Mouse (Mus musculus) heart, postnatal 25 days (tissue): ENCODE measurements around the gene Tmem169. TPM values are rescaled to one million over a fixed set of nuclear protein-coding genes. Genes with fewer than 3 reads are reported as not detected.
"Not testable (repeated sequence)": the region's sequence is repeated elsewhere in the genome, so short reads cannot be mapped to it uniquely, and the experiment has no call there.

Experiments
- DNase-seq: peaks from one replicate; pipeline ENCODE4 v3.0.0; 2022; ENCODE audit warnings: low spot score
- intact Hi-C: fragments of 180-260 bp; cut with DNase I; formaldehyde crosslinking; loops from one replicate; pipeline ENCODE4 v1.15.1; 2025
- total RNA-seq, 2 experiments: library from RNA; stranded (reverse); gene quantifications; 2 replicates each; pipeline ENCODE4 v1.2.3; 2021

Tmem169 gene
- not detected for total RNA-seq

GRCm38 (mm10) chr1:72283992-72284485 is at the start of gene Tmem169, which contains the start of gene Pecr:
TSS of gene Tmem169 (plus strand) at chr1:72284369.
TSS of gene Pecr (minus strand) at chr1:72284314.
- peak; percentile 82 for DNase-seq
- intact Hi-C loops = no loop called here

- intact Hi-C loops = loop anchor here (5.0 kb wide), 1 partner anchor 71 kb away; the partner anchor contains the start of gene Xrcc5
- DNase-seq = peak; percentile 56
These were observed 47.7 kb upstream of the Tmem169 start for GRCm38 (mm10) chr1:72236363-72237006.

GRCm38 (mm10) chr1:72237007-72237775 is 47.0 kb upstream of the Tmem169 start:
- intact Hi-C loops = loop anchor here (5.0 kb wide), 1 partner anchor 70 kb away; the partner anchor contains the start of gene Xrcc5

GRCm38 (mm10) chr1:72238016-72238580 is 46.1 kb upstream of the Tmem169 start:
- DNase-seq = no peak
- intact Hi-C loops = loop anchor here (5.0 kb wide), 1 partner anchor 69 kb away; the partner anchor contains the start of gene Xrcc5

More at GRCm38 (mm10) chr1:72237007-72237775, 47.0 kb upstream of the Tmem169 start:
- no peak for DNase-seq

- intact Hi-C loops = loop anchor here (5.0 kb wide), 1 partner anchor 68 kb away; the partner anchor contains the start of gene Xrcc5
- DNase-seq = not testable (repeated sequence)
These were observed 45.1 kb upstream of the Tmem169 start for GRCm38 (mm10) chr1:72239113-72239512.

- intact Hi-C loops = no loop called here
- DNase-seq = no peak
These were observed 41.5 kb upstream of the Tmem169 start for GRCm38 (mm10) chr1:72242581-72243143.

GRCm38 (mm10) chr1:72243656-72244316 is 40.4 kb upstream of the Tmem169 start:
- intact Hi-C loops = no loop called here
- peak; percentile 88 for DNase-seq

GRCm38 (mm10) chr1:72244317-72245036 is 39.7 kb upstream of the Tmem169 start:
- intact Hi-C loops = no loop called here

GRCm38 (mm10) chr1:72248226-72248737 is 35.9 kb upstream of the Tmem169 start:
- DNase-seq, intact Hi-C loops: not testable (repeated sequence)

More at GRCm38 (mm10) chr1:72244317-72245036, 39.7 kb upstream of the Tmem169 start:
- DNase-seq = no peak

- intact Hi-C loops = no loop called here
- DNase-seq = no peak
These were observed 32.4 kb upstream of the Tmem169 start for GRCm38 (mm10) chr1:72251806-72252205.

- intact Hi-C loops = no loop called here
- DNase-seq = no peak
These were observed 30.2 kb upstream of the Tmem169 start for GRCm38 (mm10) chr1:72253881-72254491.

GRCm38 (mm10) chr1:72254545-72255061 is 29.6 kb upstream of the Tmem169 start:
- intact Hi-C loops = no loop called here
- DNase-seq = peak; percentile 64

- intact Hi-C loops = no loop called here
- DNase-seq = no peak
These were observed 28.9 kb upstream of the Tmem169 start for GRCm38 (mm10) chr1:72255062-72255853.

GRCm38 (mm10) chr1:72255854-72256175 is 28.4 kb upstream of the Tmem169 start:
- intact Hi-C loops = no loop called here
- no peak for DNase-seq

GRCm38 (mm10) chr1:72256381-72257256 is 27.6 kb upstream of the Tmem169 start:
- intact Hi-C loops = no loop called here
- DNase-seq = no peak

GRCm38 (mm10) chr1:72263099-72263498 is 21.1 kb upstream of the Tmem169 start:
- DNase-seq = no peak
- intact Hi-C loops = no loop called here
